Mouse (Mus musculus) cerebellum, postnatal 36 days (tissue): ENCODE measurements around the gene Iqgap1.
"Not testable (repeated sequence)": the region's sequence is repeated elsewhere in the genome, so short reads cannot be mapped to it uniquely, and the experiment has no call there.

ENCODE experiments used
- DNase-seq, 2 experiments: peaks; one replicate each; pipeline ENCODE4 v3.0.0; 2021 to 2022; ENCODE audit warnings: mixed read lengths in 2 of 2

Gene Iqgap1

GRCm38 (mm10) chr7:80766072-80766471 is 59.7 kb downstream of the Iqgap1 start:
- no peak for DNase-seq

- peak; percentile 72 to 78 for DNase-seq
Measured at GRCm38 (mm10) chr7:80763864-80764437, 61.8 kb downstream of the Iqgap1 start.

GRCm38 (mm10) chr7:80762297-80762696 is 63.5 kb downstream of the Iqgap1 start:
- DNase-seq = no peak

GRCm38 (mm10) chr7:80754086-80754485 is 71.7 kb downstream of the Iqgap1 start:
- no peak for DNase-seq

- DNase-seq = peak; percentile 34 to 42
Measured at GRCm38 (mm10) chr7:80753613-80754012, 72.2 kb downstream of the Iqgap1 start.

- no peak for DNase-seq
Measured at GRCm38 (mm10) chr7:80749624-80750023, 76.2 kb downstream of the Iqgap1 start.

- DNase-seq = not testable (repeated sequence)
Measured at GRCm38 (mm10) chr7:80749109-80749508, 76.7 kb downstream of the Iqgap1 start.

GRCm38 (mm10) chr7:80747371-80747770 is 78.4 kb downstream of the Iqgap1 start:
- no peak for DNase-seq

- no peak for DNase-seq
Measured at GRCm38 (mm10) chr7:80746166-80746761, 79.5 kb downstream of the Iqgap1 start.

- no peak for DNase-seq
Measured at GRCm38 (mm10) chr7:80745746-80746145, 80.0 kb downstream of the Iqgap1 start.

- no peak for DNase-seq
Measured at GRCm38 (mm10) chr7:80745250-80745649, 80.5 kb downstream of the Iqgap1 start.

- DNase-seq = no peak
Measured at GRCm38 (mm10) chr7:80743920-80744630, 81.7 kb downstream of the Iqgap1 start.

GRCm38 (mm10) chr7:80742671-80743070 is 83.1 kb downstream of the Iqgap1 start:
- DNase-seq = no peak

GRCm38 (mm10) chr7:80740954-80741353 is 84.8 kb downstream of the Iqgap1 start:
- DNase-seq = peak; percentile 58 to 69

GRCm38 (mm10) chr7:80736199-80736598 is 89.6 kb downstream of the Iqgap1 start:
- DNase-seq = no peak

GRCm38 (mm10) chr7:80732986-80733385 is 92.8 kb downstream of the Iqgap1 start:
- peak in 1 of 2 experiments; percentile 20 for DNase-seq

- DNase-seq = peak; percentile 73 to 76
Measured at GRCm38 (mm10) chr7:80729662-80730061, 96.1 kb downstream of the Iqgap1 start.

- DNase-seq = no peak
Measured at GRCm38 (mm10) chr7:80721041-80721440, 104.7 kb downstream of the Iqgap1 start.

GRCm38 (mm10) chr7:80719582-80719981 is 106.2 kb downstream of the Iqgap1 start:
- no peak for DNase-seq

- DNase-seq = no peak
Measured at GRCm38 (mm10) chr7:80719038-80719437, 106.7 kb downstream of the Iqgap1 start.

- no peak for DNase-seq
Measured at GRCm38 (mm10) chr7:80718471-80718870, 107.3 kb downstream of the Iqgap1 start.

GRCm38 (mm10) chr7:80716758-80717157 is 109.0 kb downstream of the Iqgap1 start:
- no peak for DNase-seq

GRCm38 (mm10) chr7:80715306-80715705 is 110.5 kb downstream of the Iqgap1 start:
- no peak for DNase-seq

- DNase-seq = no peak
Measured at GRCm38 (mm10) chr7:80711496-80711895, 114.3 kb downstream of the Iqgap1 start.
